Mouse (Mus musculus): ENCODE data around the gene Ccdc63. TPM values are rescaled to one million over a fixed set of nuclear protein-coding genes. Genes with fewer than 3 reads are reported as not detected.
"Not testable (repeated sequence)": the region's sequence is repeated elsewhere in the genome, so short reads cannot be mapped to it uniquely, and the experiment has no call there.

Ccdc63 gene
- 0.07 and 0.24 TPM in 2 replicates for polyA plus RNA-seq (2012; rRNA removed)

- TF ChIP-seq POLR2A (IDR thresholded peaks at IDR 0.05; ENCODE audit: borderline replicate concordance, extremely low read depth, insufficient read depth, insufficient read length, poor library complexity, severe bottlenecking) (no peak), CTCF (IDR thresholded peaks at IDR 0.05; ENCODE audit: borderline replicate concordance, extremely low read depth, insufficient read depth, insufficient read length) (no peak)
- no peak for DNase-seq (ENCODE audit: low read depth)
These were observed at the start of gene Ccdc63 for GRCm38 (mm10) chr5:122140723-122141122. Ccdc63 (minus strand) TSS chr5:122140823.

GRCm38 (mm10) chr5:122189115-122189514 lies 48.5 kb upstream of the Ccdc63 start:
- no peak for DNase-seq (ENCODE audit: low read depth)
- no peak for TF ChIP-seq CTCF (IDR thresholded peaks at IDR 0.05; ENCODE audit: borderline replicate concordance, extremely low read depth, insufficient read depth, insufficient read length)
- TF ChIP-seq POLR2A (IDR thresholded peaks at IDR 0.05; ENCODE audit: borderline replicate concordance, extremely low read depth, insufficient read depth, insufficient read length, poor library complexity, severe bottlenecking), result no peak

GRCm38 (mm10) chr5:122184858-122185257 lies 44.2 kb upstream of the Ccdc63 start:
- not testable (repeated sequence) for DNase-seq (ENCODE audit: low read depth)

GRCm38 (mm10) chr5:122184283-122184806 lies 43.7 kb upstream of the Ccdc63 start:
- no peak for DNase-seq (ENCODE audit: low read depth)
- TF ChIP-seq POLR2A (IDR thresholded peaks at IDR 0.05; ENCODE audit: borderline replicate concordance, extremely low read depth, insufficient read depth, insufficient read length, poor library complexity, severe bottlenecking) (no peak), CTCF (IDR thresholded peaks at IDR 0.05; ENCODE audit: borderline replicate concordance, extremely low read depth, insufficient read depth, insufficient read length) (no peak)

GRCm38 (mm10) chr5:122179665-122180064 lies 39.0 kb upstream of the Ccdc63 start:
- DNase-seq (ENCODE audit: low read depth), result peak; percentile 36
- no peak for TF ChIP-seq POLR2A (IDR thresholded peaks at IDR 0.05; ENCODE audit: borderline replicate concordance, extremely low read depth, insufficient read depth, insufficient read length, poor library complexity, severe bottlenecking)
- no peak for TF ChIP-seq CTCF (IDR thresholded peaks at IDR 0.05; ENCODE audit: borderline replicate concordance, extremely low read depth, insufficient read depth, insufficient read length)

GRCm38 (mm10) chr5:122176398-122176797 lies 35.8 kb upstream of the Ccdc63 start:
- peak; percentile 47 for DNase-seq (ENCODE audit: low read depth)

GRCm38 (mm10) chr5:122175961-122176360 lies 35.3 kb upstream of the Ccdc63 start:
- no peak for TF ChIP-seq CTCF (IDR thresholded peaks at IDR 0.05; ENCODE audit: borderline replicate concordance, extremely low read depth, insufficient read depth, insufficient read length)
- no peak for TF ChIP-seq POLR2A (IDR thresholded peaks at IDR 0.05; ENCODE audit: borderline replicate concordance, extremely low read depth, insufficient read depth, insufficient read length, poor library complexity, severe bottlenecking)
- DNase-seq (ENCODE audit: low read depth), result no peak

More at GRCm38 (mm10) chr5:122176398-122176797, 35.8 kb upstream of the Ccdc63 start:
- TF ChIP-seq POLR2A (IDR thresholded peaks at IDR 0.05; ENCODE audit: borderline replicate concordance, extremely low read depth, insufficient read depth, insufficient read length, poor library complexity, severe bottlenecking) (no peak), CTCF (IDR thresholded peaks at IDR 0.05; ENCODE audit: borderline replicate concordance, extremely low read depth, insufficient read depth, insufficient read length) (peak; percentile 53)

GRCm38 (mm10) chr5:122175402-122175801 lies 34.8 kb upstream of the Ccdc63 start:
- TF ChIP-seq POLR2A (IDR thresholded peaks at IDR 0.05; ENCODE audit: borderline replicate concordance, extremely low read depth, insufficient read depth, insufficient read length, poor library complexity, severe bottlenecking) (no peak), CTCF (IDR thresholded peaks at IDR 0.05; ENCODE audit: borderline replicate concordance, extremely low read depth, insufficient read depth, insufficient read length) (no peak)
- DNase-seq (ENCODE audit: low read depth), result no peak

GRCm38 (mm10) chr5:122171058-122171457 lies 30.4 kb upstream of the Ccdc63 start:
- TF ChIP-seq POLR2A (IDR thresholded peaks at IDR 0.05; ENCODE audit: borderline replicate concordance, extremely low read depth, insufficient read depth, insufficient read length, poor library complexity, severe bottlenecking) (no peak), CTCF (IDR thresholded peaks at IDR 0.05; ENCODE audit: borderline replicate concordance, extremely low read depth, insufficient read depth, insufficient read length) (no peak)
- no peak for DNase-seq (ENCODE audit: low read depth)

- DNase-seq (ENCODE audit: low read depth), result no peak
- TF ChIP-seq POLR2A (IDR thresholded peaks at IDR 0.05; ENCODE audit: borderline replicate concordance, extremely low read depth, insufficient read depth, insufficient read length, poor library complexity, severe bottlenecking) (no peak), CTCF (IDR thresholded peaks at IDR 0.05; ENCODE audit: borderline replicate concordance, extremely low read depth, insufficient read depth, insufficient read length) (no peak)
These were observed 27.9 kb upstream of the Ccdc63 start for GRCm38 (mm10) chr5:122168344-122169069.

- peak; percentile 77 for DNase-seq (ENCODE audit: low read depth)
- TF ChIP-seq CTCF (IDR thresholded peaks at IDR 0.05; ENCODE audit: borderline replicate concordance, extremely low read depth, insufficient read depth, insufficient read length) (no peak), POLR2A (IDR thresholded peaks at IDR 0.05; ENCODE audit: borderline replicate concordance, extremely low read depth, insufficient read depth, insufficient read length, poor library complexity, severe bottlenecking) (no peak)
These were observed 26.1 kb upstream of the Ccdc63 start for GRCm38 (mm10) chr5:122166636-122167161.

Measured in brain, embryonic 14.5 days (tissue).